Mouse (Mus musculus) monocyte, adult 2 months (primary cell): Measurements from ENCODE around the gene Kmt2e.

Experiments used
- DNase-seq, 2 experiments: peaks; one replicate each; pipeline ENCODE4 v3.0.0; 2022; ENCODE audit warnings: low spot score in 2 of 2, low read depth in 1 of 2

Gene Kmt2e

GRCm38 (mm10) chr5:23410040-23410717 is 24.1 kb upstream of the Kmt2e start:
- peak; percentile 27 to 58 for DNase-seq

- no peak for DNase-seq
These were observed 23.5 kb upstream of the Kmt2e start for GRCm38 (mm10) chr5:23410718-23411101.

GRCm38 (mm10) chr5:23411640-23412039 is 22.6 kb upstream of the Kmt2e start:
- DNase-seq: no peak

- no peak for DNase-seq
These were observed 21.8 kb upstream of the Kmt2e start for GRCm38 (mm10) chr5:23412247-23412948.

- DNase-seq: no peak
These were observed 21.2 kb upstream of the Kmt2e start for GRCm38 (mm10) chr5:23413058-23413457.

GRCm38 (mm10) chr5:23413575-23414470 is 20.4 kb upstream of the Kmt2e start:
- no peak for DNase-seq

- DNase-seq: no peak
These were observed 19.6 kb upstream of the Kmt2e start for GRCm38 (mm10) chr5:23414490-23415126.

- no peak for DNase-seq
These were observed 18.5 kb upstream of the Kmt2e start for GRCm38 (mm10) chr5:23415571-23416285.

GRCm38 (mm10) chr5:23416286-23416643 is 18.0 kb upstream of the Kmt2e start:
- DNase-seq: no peak

- no peak for DNase-seq
These were observed 16.5 kb upstream of the Kmt2e start for GRCm38 (mm10) chr5:23417716-23418115.

- DNase-seq: peak; percentile 76 to 92
These were observed 16.0 kb upstream of the Kmt2e start for GRCm38 (mm10) chr5:23418147-23418781.

GRCm38 (mm10) chr5:23418797-23419595 is 15.2 kb upstream of the Kmt2e start:
- no peak for DNase-seq

- no peak for DNase-seq
These were observed 14.5 kb upstream of the Kmt2e start for GRCm38 (mm10) chr5:23419616-23420170.

GRCm38 (mm10) chr5:23420410-23420809 is 13.8 kb upstream of the Kmt2e start:
- no peak for DNase-seq

GRCm38 (mm10) chr5:23421440-23421839 is 12.8 kb upstream of the Kmt2e start:
- no peak for DNase-seq

GRCm38 (mm10) chr5:23423036-23423435 is 11.2 kb upstream of the Kmt2e start:
- no peak for DNase-seq

- DNase-seq: no peak
These were observed 6.7 kb upstream of the Kmt2e start for GRCm38 (mm10) chr5:23427501-23427900.

- no peak for DNase-seq
These were observed 3.0 kb upstream of the Kmt2e start for GRCm38 (mm10) chr5:23431070-23431864.
